Mouse (Mus musculus): Measurements from ENCODE around the gene Olfr1404. TPM values are rescaled to one million over a fixed set of nuclear protein-coding genes. Genes with fewer than 3 reads are reported as not detected.

Olfr1404 gene
- polyA plus RNA-seq, 1 experiment from 2014 or later, result not detected

Other genes starting within 250 kb of the Olfr1404 start
- gene Olfr1408, start 75.0 kb upstream of the Olfr1404 start, polyA plus RNA-seq (2015; fragmentation: Nextera tagmentation; extraction: Ambion mirVana), result not detected in 2 replicates
- not detected in 2 replicates for gene Olfr1406, start 21.8 kb upstream of the Olfr1404 start, polyA plus RNA-seq (2015; fragmentation: Nextera tagmentation; extraction: Ambion mirVana)
- gene Olfr218, start 14.6 kb upstream of the Olfr1404 start, polyA plus RNA-seq (2015; fragmentation: Nextera tagmentation; extraction: Ambion mirVana), result not detected in 2 replicates
- gene Fcer1a, start 14.8 kb downstream of the Olfr1404 start, polyA plus RNA-seq (2015; fragmentation: Nextera tagmentation; extraction: Ambion mirVana), result not detected in 2 replicates
- not detected in 2 replicates for gene Olfr418, start 53.6 kb downstream of the Olfr1404 start, polyA plus RNA-seq (2015; fragmentation: Nextera tagmentation; extraction: Ambion mirVana)
- not detected in 2 replicates for gene Mptx2, start 65.4 kb downstream of the Olfr1404 start, polyA plus RNA-seq (2015; fragmentation: Nextera tagmentation; extraction: Ambion mirVana)
- gene Ackr1, start 121.4 kb downstream of the Olfr1404 start, polyA plus RNA-seq (2015; fragmentation: Nextera tagmentation; extraction: Ambion mirVana), result 0.60 and 1.8 TPM in 2 replicates
- gene Aim2, start 138.5 kb downstream of the Olfr1404 start, polyA plus RNA-seq (2015; fragmentation: Nextera tagmentation; extraction: Ambion mirVana), result 1.1 and 2.7 TPM in 2 replicates
- gene Cadm3, start 155.3 kb downstream of the Olfr1404 start, polyA plus RNA-seq (2015; fragmentation: Nextera tagmentation; extraction: Ambion mirVana), result 0.25 and 0.52 TPM in 2 replicates

All from heart, embryonic 15.5 days (tissue).